Mouse (Mus musculus) forebrain, embryonic 14.5 days (tissue): ENCODE data around the gene 2810408A11Rik. TPM values are rescaled to one million over a fixed set of nuclear protein-coding genes. Genes with fewer than 3 reads are reported as not detected.
A peak's percentile ranks its signal among the peaks of the same experiment; 100 is the strongest.

Experiments used
- ATAC-seq: fragments of 200-750 bp; cut with Nextera tagmentation; 2 replicates; pipeline ENCODE4 v1.8.0; 2017; ENCODE audit warnings: mild to moderate bottlenecking, moderate library complexity
- DNase-seq: peaks from one replicate; pipeline ENCODE4 v3.0.0-alpha.2; 2015; ENCODE audit warnings: low spot score
- H3K27ac ChIP-seq: fragments of 300-500 bp; sonication (generic); 2 replicates; pipeline ENCODE4 v1.5.1; 2014; ENCODE audit warnings: low read depth, mild to moderate bottlenecking, control low read depth, low read length, moderate library complexity
- H3K27me3 ChIP-seq: fragments of 300-500 bp; sonication (generic); replicated peaks from 2 replicates; pipeline ENCODE4 v1.6.1; 2014; ENCODE audit warnings: low read length, control low read depth, mixed read lengths; ENCODE audit not compliant: control insufficient read depth, insufficient read depth
- H3K36me3 ChIP-seq: fragments of 300-500 bp; sonication (generic); 2 replicates; pipeline ENCODE4 v1.6.1; 2014; ENCODE audit warnings: low read length, control low read depth; ENCODE audit not compliant: control insufficient read depth, insufficient read depth
- H3K4me1 ChIP-seq: fragments of 300-500 bp; sonication (generic); 2 replicates; pipeline ENCODE4 v1.6.1; 2014; ENCODE audit warnings: antibody characterized with exemption, low read length, control low read depth; ENCODE audit not compliant: control insufficient read depth, insufficient read depth
- H3K4me2 ChIP-seq: fragments of 300-500 bp; sonication (generic); 2 replicates; pipeline ENCODE4 v1.6.1; 2014; ENCODE audit warnings: mild to moderate bottlenecking, control low read depth, low read length
- H3K4me3 ChIP-seq: fragments of 300-500 bp; sonication (generic); 2 replicates; pipeline ENCODE4 v1.5.1; 2014; ENCODE audit warnings: low read depth, low read length, control low read depth
- H3K9ac ChIP-seq: fragments of 300-500 bp; sonication (generic); 2 replicates; pipeline ENCODE4 v1.6.1; 2014; ENCODE audit warnings: mild to moderate bottlenecking, low read length, control low read depth, moderate library complexity
- H3K9me3 ChIP-seq: fragments of 300-500 bp; sonication (generic); replicated peaks from 2 replicates; pipeline ENCODE4 v1.6.1; 2016; ENCODE audit warnings: low read length, control low read depth, mixed read lengths; ENCODE audit not compliant: control insufficient read depth
- WGBS: fragments of 180-500 bp; shearing (Covaris S2); extraction: QIAGEN DNeasy Blood & Tissue Kit; methylation state at CpG from one replicate; pipeline ENCODE4 v1.1.7; 2014; 5-methylcytosine and 5-hydroxymethylcytosine counted together
- polyA plus RNA-seq: library from polyadenylated mRNA; unstranded; fragments of >200 nt; fragmentation: Nextera tagmentation; extraction: Ambion mirVana; gene quantifications from 2 replicates; pipeline ENCODE4 v1.2.1, GENCODE M21; 2014

The 2810408A11Rik gene
- polyA plus RNA-seq, 1 experiment from 2014 or later, result 18.6 TPM

DNA sequence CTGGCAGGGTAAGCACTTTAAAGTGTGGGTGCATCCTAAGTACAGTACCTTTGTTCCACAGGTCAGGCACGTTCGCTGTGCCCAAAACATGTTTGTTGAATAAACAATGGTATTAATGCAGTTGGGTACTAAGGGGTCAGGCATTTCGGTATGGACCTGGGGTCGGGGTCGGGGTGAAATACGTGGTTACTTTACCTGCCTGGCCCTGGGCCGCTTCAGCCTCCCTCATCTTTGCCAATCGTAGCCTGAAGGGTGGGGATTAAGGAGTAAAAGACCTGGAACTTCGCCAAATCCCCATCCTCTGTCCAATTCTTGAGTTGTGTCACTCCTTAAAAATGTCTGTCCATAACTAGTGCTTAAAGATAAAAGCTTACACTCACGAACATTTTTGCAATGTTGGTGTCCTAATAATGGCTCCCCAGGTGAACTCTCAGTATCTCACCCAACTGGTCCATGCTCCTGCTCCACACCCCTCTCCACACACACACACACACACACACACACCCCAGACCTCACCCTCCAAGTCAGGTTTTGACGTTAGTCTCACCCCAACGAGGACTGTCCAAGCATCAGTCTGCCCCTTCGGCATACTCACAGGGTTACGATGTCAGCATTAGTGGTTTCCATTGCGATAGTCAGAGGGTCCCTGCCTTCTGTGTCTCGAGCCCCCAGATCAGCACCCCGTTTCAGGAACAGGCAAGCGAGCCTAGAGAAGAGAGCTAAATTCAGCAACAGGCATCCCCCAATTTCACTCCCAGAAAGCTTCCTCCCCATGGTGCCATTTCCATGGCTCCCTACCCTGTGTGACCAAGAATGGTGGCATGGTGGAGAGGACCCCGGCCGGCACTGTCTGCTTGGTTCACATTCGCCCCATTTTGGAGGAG lies 18.8 kb downstream of the 2810408A11Rik start:
- 59% methylated on average over 21 of the region's 21 CpGs for WGBS
- no peaks in the 10 kb centered on the region for H3K36me3 ChIP-seq
- ATAC-seq, result no peak
- H3K27me3 ChIP-seq, result 0 out of 2 replicates have a peak, but pooled peaks cover 7% of the 10 kb centered on the region
- H3K9me3 ChIP-seq, result no peaks in the 10 kb centered on the region
- DNase-seq, result no peak
- H3K4me3 ChIP-seq, result peak overlapping the region; percentile 29; the same call in 1 of the 2 replicates
- peak overlapping the region; percentile 62 for H3K4me2 ChIP-seq
- H3K4me1 ChIP-seq, result peaks cover 4% of the 10 kb centered on the region
- no peak overlapping the region for H3K9ac ChIP-seq
- H3K27ac ChIP-seq, result no peak overlapping the region

- peak; percentile 83 for ATAC-seq
- WGBS, result under 1% methylated on average over 46 of the region's 46 CpGs
- H3K9me3 ChIP-seq, result no peaks in the 10 kb centered on the region
- peak within 1 kb of the TSS; percentile 29 for H3K4me3 ChIP-seq
- H3K9ac ChIP-seq, result peak within 1 kb of the TSS; percentile 51
- H3K4me2 ChIP-seq, result peak within 1 kb of the TSS; percentile 62
- 0 out of 2 replicates have a peak, but pooled peaks cover 7% of the 10 kb centered on the region for H3K27me3 ChIP-seq
- peak; percentile 59 for DNase-seq
- no peaks in the 10 kb centered on the region for H3K36me3 ChIP-seq
- peak within 1 kb of the TSS; percentile 10; the same call in 1 of the 2 replicates for H3K27ac ChIP-seq
- H3K4me1 ChIP-seq, result peaks cover 4% of the 10 kb centered on the region
Measured at GRCm38 (mm10) chr11:69880853-69881603, 19.8 kb downstream of the 2810408A11Rik start, which contains the start of gene Kctd11. Kctd11 (minus strand) TSS chr11:69881406.

DNA sequence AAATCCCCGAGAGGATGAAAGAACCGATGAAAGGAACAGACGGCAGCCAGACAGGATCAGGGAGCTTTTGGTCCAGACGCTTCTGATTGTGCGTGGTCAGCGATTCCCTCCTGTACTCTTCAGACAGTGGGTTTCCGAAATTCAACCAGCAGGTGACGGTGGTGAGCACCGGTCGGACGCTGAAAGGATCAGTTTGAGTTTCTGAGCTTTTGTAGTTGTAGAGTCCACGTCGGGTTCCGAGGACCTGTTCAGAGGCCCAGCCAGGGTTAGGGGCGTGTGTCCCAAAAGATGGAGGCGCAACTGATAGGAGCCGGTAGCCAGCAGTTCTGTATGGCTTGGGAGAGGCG lies 20.3 kb downstream of the 2810408A11Rik start:
- H3K36me3 ChIP-seq, result no peaks in the 10 kb centered on the region
- peak overlapping the region; percentile 29 for H3K4me3 ChIP-seq
- no peaks in the 10 kb centered on the region for H3K9me3 ChIP-seq
- under 1% methylated on average over 18 of the region's 18 CpGs for WGBS
- DNase-seq, result peak; percentile 71
- H3K4me2 ChIP-seq, result peak overlapping the region; percentile 62
- peak overlapping the region; percentile 10; the same call in 1 of the 2 replicates for H3K27ac ChIP-seq
- peak; percentile 45 for ATAC-seq
- H3K9ac ChIP-seq, result peak overlapping the region; percentile 51
- 0 out of 2 replicates have a peak, but pooled peaks cover 7% of the 10 kb centered on the region for H3K27me3 ChIP-seq
- peaks cover 4% of the 10 kb centered on the region for H3K4me1 ChIP-seq

DNA sequence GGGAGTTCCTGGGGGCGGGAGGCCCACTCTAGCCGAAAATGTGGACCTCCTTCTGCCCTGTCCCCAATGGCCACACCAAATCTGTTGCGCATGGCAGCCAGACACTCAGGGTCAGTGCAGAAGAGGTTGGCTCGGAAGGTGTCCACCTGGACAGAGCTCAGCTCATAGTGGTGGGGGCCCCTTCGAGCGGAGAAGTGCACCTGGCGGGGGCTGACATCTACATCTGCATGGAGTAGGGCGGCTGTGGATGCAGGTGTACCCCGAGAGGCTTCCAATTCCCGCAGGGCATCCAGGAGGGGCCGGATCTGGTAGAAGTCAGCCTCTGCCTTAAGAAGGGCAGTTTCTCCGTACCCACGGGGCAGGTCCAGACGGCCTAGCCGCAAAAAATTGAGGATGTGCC lies 21.1 kb downstream of the 2810408A11Rik start:
- DNase-seq (no peak), ATAC-seq (no peak)
- H3K4me2 ChIP-seq, result peak overlapping the region; percentile 62
- H3K9ac ChIP-seq, result peak overlapping the region; percentile 10; the same call in 1 of the 2 replicates
- peaks cover 4% of the 10 kb centered on the region for H3K4me1 ChIP-seq
- H3K36me3 ChIP-seq, result no peaks in the 10 kb centered on the region
- H3K9me3 ChIP-seq, result no peaks in the 10 kb centered on the region
- WGBS, result 66% methylated on average over 15 of the region's 15 CpGs
- H3K4me3 ChIP-seq, result no peak overlapping the region
- H3K27ac ChIP-seq, result no peak overlapping the region
- H3K27me3 ChIP-seq, result 0 out of 2 replicates have a peak, but pooled peaks cover 7% of the 10 kb centered on the region

DNA sequence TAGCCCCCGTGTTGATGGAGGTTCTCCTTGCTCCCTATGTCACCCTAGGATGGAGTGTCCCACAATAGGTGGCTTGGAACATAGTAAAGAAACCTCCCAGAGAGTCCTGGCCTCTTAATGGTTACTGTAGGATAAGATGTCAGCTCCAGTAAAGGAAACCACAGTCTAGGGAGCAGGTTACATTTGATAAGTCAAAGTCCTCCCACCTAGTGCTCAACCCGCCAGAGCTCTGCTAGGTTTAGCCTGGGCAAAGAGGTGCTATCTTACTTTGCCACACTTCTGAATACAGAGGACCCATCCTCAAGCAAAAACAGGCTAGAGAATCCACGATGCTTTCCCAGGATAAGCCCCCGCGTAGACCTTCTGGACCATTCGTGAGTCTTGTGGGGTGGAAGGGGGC lies 21.8 kb downstream of the 2810408A11Rik start:
- WGBS, result 88% methylated on average over 6 of the region's 6 CpGs
- H3K9ac ChIP-seq, result no peak overlapping the region
- no peaks in the 10 kb centered on the region for H3K36me3 ChIP-seq
- H3K27ac ChIP-seq, result no peak overlapping the region
- H3K9me3 ChIP-seq, result no peaks in the 10 kb centered on the region
- no peak overlapping the region for H3K4me2 ChIP-seq
- no peak overlapping the region for H3K4me3 ChIP-seq
- DNase-seq, result no peak
- H3K27me3 ChIP-seq, result 0 out of 2 replicates have a peak, but pooled peaks cover 7% of the 10 kb centered on the region
- ATAC-seq, result no peak
- H3K4me1 ChIP-seq, result peaks cover 4% of the 10 kb centered on the region

- H3K27me3 ChIP-seq, result 0 out of 2 replicates have a peak, but pooled peaks cover 7% of the 10 kb centered on the region
- H3K27ac ChIP-seq, result no peak overlapping the region
- 91% methylated on average over 3 of the region's 3 CpGs for WGBS
- H3K4me2 ChIP-seq, result no peak overlapping the region
- H3K4me3 ChIP-seq, result no peak overlapping the region
- no peak overlapping the region for H3K9ac ChIP-seq
- H3K9me3 ChIP-seq, result no peaks in the 10 kb centered on the region
- H3K4me1 ChIP-seq, result peaks cover 4% of the 10 kb centered on the region
- no peak for ATAC-seq
- no peaks in the 10 kb centered on the region for H3K36me3 ChIP-seq
- DNase-seq, result no peak
Measured at GRCm38 (mm10) chr11:69878399-69878798, 22.4 kb downstream of the 2810408A11Rik start.

DNA sequence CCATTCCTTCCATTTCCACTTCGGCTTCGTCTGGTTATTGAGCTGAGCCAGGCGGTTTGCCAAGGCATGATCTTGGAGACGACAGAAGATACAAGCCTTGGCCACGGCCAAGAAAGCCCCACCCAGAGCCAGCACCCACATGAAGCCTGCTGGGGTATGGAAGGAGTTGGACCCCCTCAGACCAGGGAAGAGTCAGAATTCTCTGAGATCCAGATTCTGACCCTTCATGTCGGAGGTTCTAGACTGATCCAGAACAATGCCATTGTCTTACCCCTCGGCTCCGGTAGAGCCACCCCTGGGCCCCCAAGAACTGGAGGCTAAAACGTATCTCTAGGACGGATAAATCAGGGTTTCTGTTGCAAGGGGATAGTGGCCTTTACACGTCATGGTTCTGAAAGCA lies 22.9 kb downstream of the 2810408A11Rik start, which contains the start of gene Tmem95:
Gene Tmem95, minus strand, starts transcription at position 141 of the 400 bp plus-strand sequence.
- Histone ChIP-seq H3K27me3 (0 out of 2 replicates have a peak, but pooled peaks cover 7% of the 10 kb centered on the region), H3K4me2 (peak within 1 kb of the TSS; percentile 33; the same call in 1 of the 2 replicates), H3K4me3 (no peak within 1 kb of the TSS), H3K9ac (0 out of 2 replicates have a peak within 1 kb of the TSS, but pooled peaks have one; percentile 13), H3K36me3 (no peaks in the 10 kb centered on the region), H3K4me1 (peaks cover 4% of the 10 kb centered on the region), H3K27ac (no peak within 1 kb of the TSS), H3K9me3 (no peaks in the 10 kb centered on the region)
- ATAC-seq (no peak), DNase-seq (no peak)
- WGBS, result 88% methylated on average over 11 of the region's 11 CpGs

DNA sequence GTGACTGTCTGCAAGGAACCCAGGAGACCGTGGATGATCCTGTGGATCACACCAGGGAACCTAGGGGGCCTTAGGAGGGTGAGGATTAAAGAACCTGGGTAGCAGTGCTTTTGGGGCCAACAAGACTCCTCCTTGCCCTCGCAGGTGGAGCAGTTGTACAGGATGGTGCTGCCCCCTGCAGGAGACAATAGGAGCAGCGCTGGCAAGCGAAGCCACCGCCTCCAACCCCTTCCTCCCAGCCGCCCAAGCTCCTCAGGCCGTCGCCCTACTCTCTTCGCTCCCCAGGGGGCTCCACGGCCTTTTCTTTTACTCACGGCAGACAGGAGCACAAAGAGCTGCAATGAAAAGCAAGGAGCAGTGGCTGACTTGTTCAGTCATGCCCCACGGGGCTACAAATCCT lies 23.9 kb downstream of the 2810408A11Rik start:
- Histone ChIP-seq H3K4me2 (peak overlapping the region; percentile 33; the same call in 1 of the 2 replicates), H3K4me1 (peaks cover 4% of the 10 kb centered on the region), H3K27ac (no peak overlapping the region), H3K9me3 (no peaks in the 10 kb centered on the region), H3K9ac (0 out of 2 replicates have a peak overlapping the region, but pooled peaks have one; percentile 13), H3K4me3 (no peak overlapping the region), H3K36me3 (no peaks in the 10 kb centered on the region), H3K27me3 (0 out of 2 replicates have a peak, but pooled peaks cover 7% of the 10 kb centered on the region)
- WGBS, result 1% methylated on average over 12 of the region's 12 CpGs
- DNase-seq (peak; percentile 84), ATAC-seq (peak; percentile 33; the same call in 1 of the 2 replicates)
